Mouse (Mus musculus): ENCODE results near the gene Cd68.

The Cd68 gene

DNA sequence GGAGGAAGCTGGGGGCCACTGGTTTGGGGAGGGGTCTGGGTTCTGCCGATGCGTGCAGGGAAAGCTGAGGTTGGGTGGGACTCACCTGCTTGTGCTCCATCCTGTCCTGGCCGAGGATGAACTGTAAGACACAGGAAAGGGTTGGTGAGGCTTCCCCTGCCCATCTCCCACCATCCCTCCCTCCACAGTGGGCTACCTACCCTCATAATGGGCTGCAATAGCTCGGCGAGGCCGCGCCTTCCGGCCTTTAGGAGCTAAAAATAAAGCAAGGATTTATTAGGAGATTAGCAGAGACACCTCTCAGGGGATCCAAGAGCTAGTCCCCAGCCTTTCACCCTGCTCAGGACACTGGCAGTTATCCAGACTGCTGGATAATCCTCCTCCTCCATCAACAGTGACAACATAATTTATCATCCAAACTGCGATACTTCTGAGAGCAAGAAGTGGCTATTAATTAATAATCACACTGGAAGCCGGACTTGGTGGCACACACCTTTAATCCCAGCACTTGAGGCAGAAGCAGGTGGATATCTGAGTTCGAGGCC lies 27.5 kb upstream of the Cd68 start:
- DNase-seq: peak in 1 of 2 experiments; percentile 36

DNA sequence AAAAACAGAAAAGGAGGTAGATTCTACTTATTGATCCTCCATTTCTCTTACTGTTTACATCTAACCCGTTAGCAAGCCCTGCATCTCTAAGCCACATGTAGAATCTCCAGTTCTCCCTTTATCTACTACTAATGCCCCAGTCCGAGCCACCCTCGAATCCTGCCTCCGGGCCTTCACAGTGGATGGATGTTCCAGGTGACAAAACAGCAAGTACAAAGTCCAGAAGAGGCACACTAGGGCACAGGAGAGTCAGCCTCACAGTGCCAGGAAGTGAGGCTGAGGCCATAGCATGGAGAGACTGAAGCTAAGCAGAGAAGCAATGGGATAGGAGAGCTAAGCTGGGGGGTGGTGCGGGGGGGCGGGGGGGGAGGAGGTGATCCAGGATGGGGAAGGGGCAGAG lies 26.9 kb upstream of the Cd68 start:
- DNase-seq: peak; percentile 75 to 82

DNA sequence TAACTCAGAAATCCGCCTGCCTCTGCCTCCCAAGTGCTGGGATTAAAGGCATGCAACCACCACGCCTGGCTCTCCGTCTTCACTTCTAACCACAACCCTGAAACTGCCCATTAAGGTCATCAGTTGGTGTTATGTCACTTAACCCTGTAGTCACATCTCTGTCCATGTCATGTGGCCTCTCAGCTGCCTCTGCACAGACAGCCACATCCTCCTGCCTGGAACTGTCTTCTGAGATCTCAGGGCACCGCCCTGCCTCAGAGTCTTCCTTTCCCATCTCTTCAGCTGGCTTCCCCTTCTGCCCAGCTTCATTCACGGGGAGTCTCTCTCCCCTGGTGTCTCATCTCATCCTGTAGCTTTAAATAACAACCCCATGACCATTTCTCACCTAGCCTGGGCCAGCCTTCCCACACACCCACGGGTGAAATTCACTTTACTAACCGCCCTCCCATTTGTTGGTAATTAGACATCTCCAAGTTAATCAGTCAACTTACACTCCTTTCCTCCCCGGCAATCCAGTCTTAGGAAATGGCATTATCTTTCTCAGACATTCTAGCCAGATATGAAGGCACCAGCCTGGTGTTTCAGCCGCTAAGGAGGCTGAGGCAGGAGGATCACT lies 26.4 kb upstream of the Cd68 start:
- DNase-seq: peak in 1 of 2 experiments; percentile 32

DNA sequence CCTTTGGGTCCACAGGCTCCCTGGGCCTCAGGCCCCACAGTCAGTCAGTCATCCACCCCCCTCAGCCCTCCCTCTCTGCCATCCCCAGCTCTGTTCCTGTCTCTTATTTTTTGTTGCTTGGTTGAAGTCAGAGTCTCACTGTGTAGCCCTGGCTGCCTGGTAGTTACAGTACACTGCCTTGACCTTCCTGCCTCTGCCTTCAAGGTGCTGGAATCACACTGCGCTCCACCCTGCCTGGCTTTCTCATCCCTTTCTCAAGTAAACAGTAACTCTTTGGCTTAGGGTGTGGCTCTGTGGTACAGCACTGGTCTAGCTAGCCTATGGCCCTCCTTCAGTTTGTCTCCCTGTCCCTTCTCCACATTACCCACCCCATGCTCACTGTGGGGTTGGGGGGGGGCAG lies 23.9 kb upstream of the Cd68 start:
- peak; percentile 63 for DNase-seq

DNA sequence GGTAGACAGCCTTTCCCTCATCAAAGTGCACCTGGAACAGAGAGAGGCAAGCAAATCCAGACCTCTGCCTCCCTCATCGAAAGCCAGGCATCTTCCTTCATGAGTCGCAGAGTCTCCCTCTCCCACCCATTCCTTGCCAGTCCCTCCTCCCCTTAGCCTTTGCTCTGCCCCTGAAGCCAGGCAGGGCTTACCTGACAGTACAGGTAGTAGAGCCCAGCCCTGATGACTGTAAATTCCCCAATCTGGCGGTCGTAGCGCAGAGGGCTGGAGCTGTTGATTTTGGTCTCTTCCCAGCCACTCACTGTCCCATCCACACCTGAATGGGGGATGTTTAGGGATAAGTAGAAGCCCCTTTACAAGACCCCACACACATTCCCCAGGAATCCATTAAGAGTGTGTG lies 21.1 kb upstream of the Cd68 start:
- no peak for DNase-seq

DNA sequence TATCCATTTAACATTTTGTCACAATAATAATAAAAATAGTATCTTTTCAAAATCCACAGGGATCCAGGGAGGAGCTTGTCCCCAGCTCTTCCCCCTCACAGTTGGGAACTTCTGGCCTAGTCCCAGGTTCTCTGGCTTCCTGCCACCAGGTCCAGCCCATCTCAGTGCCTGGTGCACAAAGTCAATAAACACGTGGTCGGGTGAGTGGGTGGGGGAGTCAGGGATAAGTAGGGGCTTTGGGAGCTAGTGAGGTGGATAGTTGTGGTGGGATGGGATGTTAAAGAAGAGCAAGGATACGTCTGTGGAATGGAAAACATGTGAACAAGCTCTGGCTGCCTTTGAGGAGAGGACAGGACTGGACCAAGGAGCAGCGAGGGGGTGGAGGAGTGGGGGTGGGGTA lies 20.4 kb upstream of the Cd68 start:
- peak; percentile 84 to 93 for DNase-seq

DNA sequence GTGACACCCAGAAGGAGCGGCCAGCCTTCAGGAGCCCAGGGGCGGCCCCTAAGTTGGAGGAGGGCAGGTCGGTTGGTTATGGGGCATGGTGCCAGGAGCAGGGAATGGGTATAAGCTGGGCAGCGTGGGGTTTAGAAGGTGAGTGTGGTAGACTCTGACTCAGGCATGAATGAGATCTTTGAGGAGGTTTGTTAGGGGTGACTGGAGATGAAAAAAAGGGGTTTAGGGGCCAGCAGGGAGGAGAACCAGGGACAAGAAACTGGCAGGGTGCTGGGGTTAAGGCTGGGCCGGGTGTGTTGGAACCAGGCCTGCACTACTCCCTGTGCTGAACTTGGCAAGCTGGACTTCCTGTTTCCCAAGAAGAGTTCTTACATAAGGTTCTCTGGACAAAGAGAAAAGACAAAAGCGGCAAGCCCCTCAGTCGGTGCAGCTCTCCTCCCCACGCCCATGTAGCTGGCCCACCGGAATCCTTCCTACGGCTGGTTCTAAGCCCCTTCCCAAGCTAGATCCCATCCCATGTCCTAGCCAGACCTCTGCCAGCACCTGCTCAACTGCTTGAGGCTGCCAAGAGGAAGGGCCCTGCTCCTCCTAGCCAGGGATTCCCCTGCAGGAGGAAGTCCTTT lies 19.7 kb upstream of the Cd68 start, which contains the start of gene Tnfsf13:
TSS of gene Tnfsf13 (minus strand) at position 259 of the 623 bp plus-strand sequence.
- DNase-seq: peak; percentile 91 to 94

DNA sequence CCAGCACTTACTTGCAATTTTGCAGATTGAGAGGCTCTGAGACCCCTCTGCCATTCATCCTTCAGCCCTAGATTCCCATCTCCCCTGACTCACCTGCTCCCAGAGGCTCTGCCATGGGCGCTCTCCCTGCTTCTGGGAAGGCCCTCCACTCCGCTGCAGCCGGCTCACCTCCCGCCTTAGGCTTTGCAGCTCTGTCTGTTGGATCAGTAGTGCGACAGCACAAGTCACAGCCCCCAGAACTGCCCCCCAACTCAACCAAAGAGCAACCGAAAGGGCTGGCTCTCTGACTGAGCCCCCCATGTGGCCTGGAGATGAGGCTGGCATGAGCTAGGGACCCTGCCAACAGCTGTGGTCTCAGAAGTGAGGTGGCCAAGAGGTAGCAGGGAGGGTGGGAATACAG lies 19.0 kb upstream of the Cd68 start:
- DNase-seq: no peak

DNA sequence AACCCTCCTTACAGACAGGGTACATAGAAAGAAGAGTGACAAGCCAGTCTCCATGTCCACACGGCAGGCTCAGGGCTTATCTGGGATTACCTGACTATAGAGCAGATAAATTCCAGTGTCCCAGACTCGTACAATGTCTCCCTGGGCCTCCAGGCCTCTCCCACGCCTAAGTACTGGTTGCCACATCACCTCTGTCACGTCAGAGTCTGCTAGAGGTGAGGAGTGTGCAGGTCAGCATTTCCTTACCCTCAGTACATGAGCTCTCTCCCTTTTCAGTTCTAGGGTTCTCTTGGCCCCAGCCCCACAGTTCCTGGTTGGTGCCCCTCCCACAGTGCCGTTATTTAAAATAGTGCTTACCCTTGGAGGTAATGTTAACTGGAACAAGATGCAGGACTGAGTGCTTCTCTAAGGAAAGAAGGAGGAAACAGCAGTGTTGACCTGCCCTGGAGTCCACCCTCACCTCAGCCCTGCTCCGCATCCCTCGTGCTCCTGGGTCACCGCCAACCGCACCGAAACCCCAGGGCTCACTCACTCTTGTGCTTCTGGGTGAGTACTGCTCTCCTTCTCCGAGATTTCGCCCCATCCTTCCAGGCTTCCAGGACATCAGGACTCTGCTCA lies 18.3 kb upstream of the Cd68 start:
- DNase-seq: peak in 1 of 2 experiments; percentile 33

DNA sequence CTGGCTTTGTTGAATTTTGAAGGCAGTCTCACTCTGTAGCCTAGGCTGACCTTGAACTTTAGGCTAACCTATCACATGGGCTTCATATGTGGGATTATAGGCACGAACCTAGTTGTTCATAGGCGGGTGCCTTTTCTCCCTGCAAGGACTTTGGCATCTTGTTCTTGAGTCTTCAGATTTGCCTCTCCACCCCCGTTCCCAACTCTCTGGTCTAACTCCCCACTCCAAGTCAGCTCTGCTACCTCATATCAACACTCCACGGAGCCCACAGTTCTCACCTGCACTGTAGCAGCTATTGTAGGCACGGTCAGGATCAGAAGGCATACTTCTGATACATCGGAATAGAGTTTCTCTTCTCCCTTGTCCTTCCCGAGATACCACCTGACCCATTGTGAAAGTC lies 17.6 kb upstream of the Cd68 start:
- DNase-seq: no peak

DNA sequence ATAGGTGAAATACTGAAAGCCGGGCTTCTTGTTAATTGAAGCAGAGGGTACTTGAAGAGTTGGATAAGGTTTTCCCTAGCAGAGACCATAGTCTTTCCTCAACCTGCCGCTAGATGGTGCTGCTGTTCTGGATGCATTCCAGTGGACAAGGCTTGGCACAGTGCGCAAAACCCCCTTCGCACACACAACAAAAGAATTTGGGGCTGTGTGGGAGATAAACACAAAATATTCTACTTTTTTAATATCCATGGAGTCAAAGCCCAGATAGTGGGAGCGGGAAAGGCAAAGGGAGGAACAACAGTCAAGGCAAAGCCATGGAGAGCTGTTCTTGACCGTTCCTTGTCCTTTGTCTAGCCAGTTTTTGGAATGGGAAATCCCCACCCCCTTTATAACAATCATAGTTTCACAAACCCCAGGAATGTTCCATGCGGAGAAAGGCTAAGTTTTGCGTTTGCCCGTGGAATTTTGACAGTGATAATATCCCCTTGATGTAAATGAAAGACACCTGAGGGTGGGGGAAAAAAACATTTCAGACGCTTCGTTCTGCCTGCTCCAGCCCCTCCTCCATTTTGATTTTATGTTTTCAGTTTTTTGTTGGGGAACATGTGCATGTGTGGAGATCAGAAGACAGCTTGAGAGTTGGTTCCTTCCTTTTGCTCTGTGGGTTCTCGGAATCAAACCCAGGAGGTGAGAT lies 17.0 kb upstream of the Cd68 start:
- peak; percentile 89 to 95 for DNase-seq

DNA sequence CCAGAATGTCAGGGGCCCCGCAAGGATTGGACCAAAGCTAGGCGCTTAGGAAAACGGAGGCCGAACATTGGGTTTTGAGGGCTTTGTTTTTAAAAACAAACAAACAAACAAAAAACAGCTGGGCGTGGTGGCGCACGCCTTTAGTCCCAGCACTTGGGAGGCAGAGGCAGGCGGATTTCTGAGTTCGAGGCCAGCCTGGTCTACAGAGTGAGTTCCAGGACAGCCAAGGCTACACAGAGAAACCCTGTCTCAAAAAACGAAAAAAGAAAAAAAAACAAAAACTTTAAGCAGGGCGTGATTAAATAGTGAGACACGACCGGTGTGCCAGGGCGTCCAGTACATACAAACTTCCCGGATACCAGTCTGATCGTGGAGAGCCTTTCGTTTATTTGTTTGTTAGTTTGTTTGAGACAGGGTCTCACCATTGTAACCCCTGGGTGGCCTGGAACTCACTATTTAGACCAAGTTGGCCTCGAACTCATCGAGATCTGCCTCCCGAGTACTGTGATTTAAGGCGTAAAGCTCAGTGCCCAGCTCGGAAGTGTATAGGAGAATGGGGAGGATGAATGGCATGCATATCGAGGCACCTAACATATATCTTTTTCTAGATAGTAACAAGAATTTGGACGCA lies 16.4 kb upstream of the Cd68 start:
- no peak for DNase-seq

DNA sequence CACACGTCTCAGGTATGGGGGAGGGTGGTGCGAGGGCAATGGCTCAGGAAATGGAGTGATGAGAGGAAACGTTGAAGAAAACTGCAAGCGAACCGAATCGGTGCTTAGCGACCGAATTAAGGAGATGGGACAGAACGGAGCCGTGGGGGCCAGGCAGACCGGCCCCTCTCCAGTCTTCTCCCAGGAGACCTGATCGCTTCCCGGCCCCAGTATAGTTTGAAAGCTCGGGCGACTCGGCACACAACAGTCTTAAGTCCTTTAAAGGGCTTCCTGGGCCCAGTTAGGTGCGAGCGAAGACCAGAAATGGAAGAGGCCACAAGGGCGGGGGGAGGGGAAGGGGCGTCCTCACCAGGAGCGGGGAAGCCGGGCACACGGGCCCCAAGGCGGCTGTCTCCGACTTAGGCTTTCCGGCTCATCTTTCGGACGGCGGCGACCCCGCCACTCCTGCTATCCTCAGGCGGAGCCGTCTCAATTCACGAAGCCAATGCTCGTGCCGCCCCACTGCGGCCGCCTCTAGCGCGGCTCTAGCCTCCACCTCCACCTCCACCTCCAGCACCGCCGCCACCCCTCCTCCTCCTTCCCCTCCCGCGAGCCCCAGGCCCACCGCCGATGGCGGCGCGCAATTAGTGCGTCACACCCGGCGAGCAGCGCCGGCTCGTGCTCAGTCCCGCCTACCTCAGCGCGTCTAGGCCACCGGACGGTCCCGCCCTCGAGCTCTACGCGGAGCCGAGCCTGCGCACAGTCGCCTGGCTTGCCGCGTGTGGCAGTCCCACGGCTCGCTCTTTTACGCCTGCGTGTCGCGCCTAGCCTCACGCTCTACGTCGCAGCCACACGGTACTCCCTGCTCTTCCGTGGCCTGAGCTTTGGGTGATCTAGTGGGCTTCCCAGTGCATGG lies 15.6 kb upstream of the Cd68 start, which contains the start of gene Senp3:
TSS of gene Senp3 (minus strand) at position 771 of the 895 bp plus-strand sequence.
- DNase-seq: peak; percentile 98

DNA sequence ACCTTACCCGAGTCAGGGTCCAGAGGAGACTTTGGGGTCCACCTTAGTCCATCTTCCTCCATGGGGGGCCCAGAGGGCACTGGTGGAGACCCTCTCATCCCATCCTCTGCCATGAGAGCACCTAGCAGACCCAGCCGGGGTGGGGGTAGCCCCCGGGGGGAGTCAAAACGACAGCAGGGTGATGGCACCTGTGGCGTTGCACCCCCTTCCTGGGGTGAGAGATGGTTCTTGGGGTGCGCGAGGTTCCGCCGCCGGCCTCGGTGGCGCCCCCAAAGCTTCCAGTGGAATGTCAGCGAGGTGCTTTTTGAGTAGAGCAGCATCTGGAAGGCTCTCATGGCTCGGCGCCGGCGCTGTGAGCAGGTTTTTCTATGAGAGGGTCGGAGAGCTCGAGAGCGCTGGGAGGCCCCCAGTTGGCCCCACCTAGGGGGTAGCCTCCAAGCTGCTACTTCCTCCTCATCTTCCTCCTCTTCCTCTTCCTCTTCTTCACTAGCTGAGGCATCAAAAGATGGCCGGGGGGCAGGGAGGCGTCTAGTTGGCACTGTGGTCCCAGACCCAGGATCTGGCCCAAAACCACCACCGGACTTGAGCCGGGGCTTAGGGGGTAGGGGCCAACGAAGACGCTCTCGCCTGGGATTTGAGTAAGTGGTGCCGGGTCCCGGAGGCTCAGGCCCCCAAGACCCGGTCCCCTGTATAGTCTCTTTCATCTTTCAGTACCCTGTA lies 14.3 kb upstream of the Cd68 start:
- DNase-seq: no peak

DNA sequence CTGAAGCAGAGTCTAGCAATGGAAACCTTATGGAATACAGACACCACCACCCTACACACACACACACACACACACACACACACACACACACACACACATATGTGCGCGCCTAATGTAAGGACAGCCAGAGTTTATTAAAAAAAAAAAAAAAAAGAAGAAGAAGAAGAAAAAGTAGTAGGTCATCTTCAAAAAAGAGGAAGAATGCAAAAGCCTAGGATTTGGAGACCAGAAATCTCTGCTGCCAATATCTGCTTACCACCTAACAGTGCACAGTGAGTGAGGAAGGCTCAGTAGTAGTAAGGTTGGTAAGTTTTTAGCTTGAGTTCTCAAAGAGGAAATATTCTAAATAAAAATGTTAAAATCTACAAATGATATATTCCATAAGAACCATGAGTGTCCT lies 13.2 kb upstream of the Cd68 start:
- DNase-seq: no peak

DNA sequence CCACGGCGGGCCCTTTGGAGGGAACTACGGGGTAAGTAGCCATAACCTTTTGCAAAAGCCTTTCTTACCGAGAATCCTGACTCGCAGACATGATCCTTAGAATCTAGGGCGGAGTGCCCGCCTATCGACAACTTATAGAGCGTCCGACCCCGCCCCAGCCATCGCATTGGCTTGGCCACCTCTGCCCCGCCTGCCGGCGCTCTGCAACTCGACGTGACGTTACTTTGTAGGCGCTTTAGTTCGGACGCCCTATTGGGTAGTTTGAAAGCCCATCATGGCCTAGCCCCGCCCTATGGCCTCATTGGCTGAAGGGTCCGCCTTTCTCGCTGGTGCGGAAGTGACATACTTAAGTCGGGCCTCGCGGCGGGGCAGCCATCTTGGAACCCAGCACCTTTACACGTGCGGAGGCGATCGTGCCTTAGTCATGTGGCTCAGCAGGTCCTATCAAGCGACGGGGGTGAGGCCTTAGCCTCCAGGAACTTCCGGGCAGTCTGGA lies 6.3 kb upstream of the Cd68 start, which contains the start of gene Eif4a1:
TSS of gene Eif4a1 (minus strand) at position 213 of the 496 bp plus-strand sequence.
- peak; percentile 100 for DNase-seq

DNA sequence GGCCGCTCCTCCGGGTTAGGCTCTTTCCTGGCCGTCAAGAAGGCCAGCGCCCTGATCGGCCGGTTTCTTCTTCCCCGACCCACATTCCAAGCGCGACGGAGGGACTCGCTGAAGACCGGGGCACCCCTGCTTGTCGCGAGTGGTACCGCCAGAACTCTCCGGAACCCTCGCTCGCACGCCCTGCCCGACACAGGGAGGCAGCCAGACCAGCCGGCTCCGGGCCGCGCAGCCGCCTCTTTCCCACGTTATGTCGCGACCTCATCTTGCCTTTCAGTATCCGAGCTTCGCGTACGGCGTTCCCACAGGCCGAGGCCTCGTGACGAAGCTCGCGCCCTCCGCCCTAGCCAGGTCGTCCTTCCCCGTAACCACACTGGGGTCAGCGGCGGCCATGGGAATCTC lies 5.8 kb upstream of the Cd68 start:
- DNase-seq: no peak

DNA sequence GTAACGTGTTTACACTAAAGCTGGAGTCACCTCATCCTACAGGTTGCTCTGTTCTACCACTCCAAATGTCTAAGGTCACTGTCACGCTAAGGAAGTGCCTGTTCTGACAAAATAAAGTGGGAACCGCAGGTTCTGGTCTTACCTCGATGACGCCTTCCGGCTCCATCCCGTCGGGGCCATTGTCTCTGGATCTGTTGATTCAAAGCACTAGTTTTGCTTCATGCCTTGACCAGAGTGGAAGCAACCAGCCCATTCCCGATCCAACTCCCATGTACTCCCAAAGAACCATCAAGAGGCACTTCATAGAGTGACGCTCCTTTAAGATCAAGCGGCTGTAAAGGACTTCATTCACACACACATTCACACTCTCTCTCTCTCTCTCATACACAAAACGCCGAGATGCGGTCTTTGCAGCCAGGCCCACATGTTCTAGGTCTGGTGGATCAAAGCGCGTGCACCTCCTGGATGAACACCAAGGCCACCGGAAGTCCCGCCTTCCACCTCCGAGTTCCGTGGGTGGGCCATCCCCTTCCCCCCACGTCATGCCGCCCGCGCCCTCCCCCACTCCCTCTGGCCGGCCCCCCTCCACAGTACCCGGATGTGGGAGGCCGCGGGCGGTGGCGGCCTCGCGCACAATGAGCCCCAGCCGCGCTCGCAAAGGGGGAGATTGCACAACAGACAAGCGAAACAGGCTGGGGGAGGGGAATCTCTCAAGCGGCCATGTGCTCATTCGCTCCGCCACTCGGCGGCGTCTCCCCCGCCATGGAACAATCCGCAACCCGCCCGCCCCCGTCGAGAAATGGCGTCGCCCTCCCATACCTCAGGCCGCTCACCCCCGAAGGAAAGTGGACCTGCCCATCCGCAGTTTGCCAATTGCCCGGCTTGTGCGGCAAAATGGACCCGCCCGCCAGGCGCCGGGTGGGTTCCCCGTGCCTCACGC lies 5.1 kb upstream of the Cd68 start:
- peak; percentile 96 to 99 for DNase-seq

DNA sequence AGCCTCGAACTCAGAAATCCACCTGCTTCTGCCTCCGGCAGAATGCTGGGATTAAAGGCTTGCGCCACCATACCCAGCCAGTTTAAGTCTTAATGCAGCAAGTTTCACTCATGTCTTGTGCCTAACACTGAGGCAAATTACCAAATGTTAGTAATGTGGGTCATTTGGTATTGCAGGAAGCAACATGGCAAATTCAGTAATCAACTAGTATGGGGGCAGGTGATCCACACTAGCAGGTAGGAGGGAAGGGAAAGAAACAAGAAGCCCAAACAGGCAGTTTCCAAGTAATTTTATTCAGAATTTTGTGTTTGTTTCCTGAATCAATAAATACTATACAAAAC lies 682 bp upstream of the Cd68 start:
- no peak for DNase-seq
